19 mouse cellular contexts compared by ENCODE assay signal in genomic region chr6:131401259-131401658, GRCm38 (mm10). TPM values are rescaled to one million over a fixed set of nuclear protein-coding genes. Genes with fewer than 3 reads are reported as not detected.
DNase-seq lines count a peak whose midpoint lies in the region; TF ChIP-seq lines count a peak whose summit lies in the region.
"Had no signal": no experiment of that assay in that cellular context is flagged by ENCODE, and none has a peak within 500 bp of the region (broad histone marks: within the 10 kb centered on the region; RNA-seq: fewer than 3 reads in every experiment).

No protein-coding gene starts in this region.

- TF ChIP-seq CTCF in left cerebral cortex, adult 2 months (IDR thresholded peaks at IDR 0.05), result no peak
- no peak for TF ChIP-seq CTCF in thymus, adult 2 months (IDR thresholded peaks at IDR 0.05; ENCODE audit: borderline replicate concordance, control insufficient read depth, extremely low read depth, insufficient read depth, low read length, poor library complexity)

- H3K4me3 ChIP-seq in left cerebral cortex, adult 2 months, result no peak overlapping the region
- no peak overlapping the region for H3K4me3 ChIP-seq in myocyte
- no peak overlapping the region for H3K4me3 ChIP-seq in thymus, adult 2 months (ENCODE audit: control insufficient read depth, insufficient read depth, low read length)

- no peak for DNase-seq in left cerebral cortex, adult 2 months (ENCODE audit: extremely low spot score in 1 of 2, low spot score in 2 of 2)
- no peak for DNase-seq in left cerebral cortex, adult 9 months (ENCODE audit: low spot score in 2 of 2)
- no peak for DNase-seq in thymus, adult 2 months
- DNase-seq: adrenal gland, adult 2 months; adrenal gland, adult 8-10 months; adrenal gland, postnatal 10 days; adrenal gland, postnatal 14 days; adrenal gland, postnatal 25 days; adrenal gland, postnatal 36 days; B cell, adult 2 months; cerebellum, adult 11 months; cerebellum, adult 11-12 months; cerebellum, adult 18-20 months had no signal

- H3ac ChIP-seq in myocyte (ENCODE audit: control insufficient read depth, insufficient read length), result no peak overlapping the region

- H3K27me3 ChIP-seq in myocyte (ENCODE audit: control insufficient read depth, insufficient read depth, insufficient read length), result no peaks in the 10 kb centered on the region
- H3K27me3 ChIP-seq in thymus, adult 2 months (ENCODE audit: control insufficient read depth, insufficient read depth, low read length), result no peaks in the 10 kb centered on the region
- H3K27me3 ChIP-seq: CH12.LX, Patski had no signal

- H3K36me3 ChIP-seq in myocyte (ENCODE audit: control insufficient read depth, insufficient read depth), result no peaks in the 10 kb centered on the region
- H3K36me3 ChIP-seq in thymus, adult 2 months (ENCODE audit: control insufficient read depth, insufficient read depth, low read length), result no peaks in the 10 kb centered on the region
- H3K36me3 ChIP-seq: G1E had no signal

- intact Hi-C loops in left cerebral cortex, adult 2 months (cut with DNase I), result no loop called here

- H3K4me1 ChIP-seq in thymus, adult 2 months (replicated peaks; ENCODE audit: control insufficient read depth, insufficient read depth, low read length), result no peaks in the 10 kb centered on the region

- no peak overlapping the region for H3K4me2 ChIP-seq in myocyte (ENCODE audit: low read depth)

- no peak for TF ChIP-seq POLR2A in myocyte (IDR thresholded peaks at IDR 0.05; ENCODE audit: insufficient read length, low read depth)
- TF ChIP-seq POLR2A in thymus, adult 2 months (IDR thresholded peaks at IDR 0.05; ENCODE audit: control insufficient read depth, extremely low read depth, insufficient read depth, low read length, poor library complexity), result no peak

- no peaks in the 10 kb centered on the region for H3K79me2 ChIP-seq in myocyte (ENCODE audit: control insufficient read depth, insufficient read depth)

- WGBS in thymus, adult 2 months, result 94% methylated on average over 2 of the region's 2 CpGs

- peak overlapping the region; percentile 71; the same call in 1 of the 2 replicates for H3K27ac ChIP-seq in left cerebral cortex, adult 2 months
- no peak overlapping the region for H3K27ac ChIP-seq in thymus, adult 2 months (ENCODE audit: control insufficient read depth, insufficient read depth, low read length)

TF ChIP-seq in myocyte, 11 proteins besides CTCF, POLR2A, EP300 and RAD21:
- TF ChIP-seq TCF12 (IDR thresholded peaks at IDR 0.05; ENCODE audit: insufficient read depth, poor library complexity, severe bottlenecking), result peak; percentile 36
- no peak for TF ChIP-seq REST (IDR thresholded peaks at IDR 0.05; ENCODE audit: insufficient read depth, insufficient read length)
- peak; percentile 60 to 91 (median 81) for TF ChIP-seq MYOD1 (IDR thresholded peaks at IDR 0.05; ENCODE audit: control insufficient read depth in 1 of 3, insufficient read length in 2 of 3, low read depth in 2 of 3)
- peak in 1 of 3 experiments; percentile 49 for TF ChIP-seq MYOG (IDR thresholded peaks at IDR 0.05; ENCODE audit: control insufficient read depth in 1 of 3, insufficient read depth in 1 of 3, insufficient read length in 2 of 3, low read depth in 2 of 3)

RNA-seq across cellular contexts. Expression of gene Ybx3, which starts 13.0 kb away (rescaled TPM):
- 10 to 100 TPM; 43.5 to 47.6 TPM for total RNA-seq in left cerebral cortex, adult 2 months (2021)
- 768 TPM for polyA plus RNA-seq in myocyte (2012; fragmentation: generic; extraction: Trizol)
- 48.2 and 71.4 TPM in 2 replicates for polyA plus RNA-seq in thymus, adult 2 months (2012; rRNA removed)

RNA-seq across cellular contexts. Expression of gene Styk1, which starts 47.9 kb away (rescaled TPM):
- total RNA-seq in left cerebral cortex, adult 2 months (2021), result under 1 TPM; 0.65 to 0.81 TPM
- polyA plus RNA-seq in myocyte (2012; fragmentation: generic; extraction: Trizol), result 0.06 TPM
- polyA plus RNA-seq in thymus, adult 2 months (2012; rRNA removed), result 0.86 and 1.0 TPM in 2 replicates
- total RNA-seq: CH12.LX had no signal
- polyA plus RNA-seq: activated CD4-positive, CD25-positive, alpha-beta regulatory T cell, adult 4 months; adrenal gland, adult 2 months; CD4-positive, CD25-positive, alpha-beta regulatory T cell, adult 4 months; G1E had no signal

Comparison
In these comparisons a context has a peak if more than half of its experiments do, and no peak if none do; other contexts are left out.
1. RNA of gene Ybx3, which starts 13.0 kb away (polyA plus RNA-seq): 768 TPM in myocyte (single experiment); 48.2 to 71.4 TPM in thymus, adult 2 months; every median in the first group is over 10 times any median in the second.